Mouse (Mus musculus): ENCODE results near the gene Gm8897. TPM values are rescaled to one million over a fixed set of nuclear protein-coding genes. Genes with fewer than 3 reads are reported as not detected.

The Gm8897 gene
- not detected for polyA plus RNA-seq (2014; fragmentation: Illumina TruSeq; extraction: RNeasy Lipid Tissue Mini Kit (QIAGEN cat#74804); ENCODE audit: insufficient read depth, low read depth, low replicate concordance)

GRCm38 (mm10) chr5:11416118-11416517 is at the start of gene Gm8897:
Gene Gm8897, plus strand, starts transcription at chr5:11416418.

Other genes with a start within 250 kb of the Gm8897 start
- not detected for gene Gm5861, start 233.3 kb upstream of the Gm8897 start, polyA plus RNA-seq (2014; fragmentation: Illumina TruSeq; extraction: RNeasy Lipid Tissue Mini Kit (QIAGEN cat#74804); ENCODE audit: insufficient read depth, low read depth, low replicate concordance)
- gene Gm8890, start 160.4 kb upstream of the Gm8897 start, polyA plus RNA-seq (2014; fragmentation: Illumina TruSeq; extraction: RNeasy Lipid Tissue Mini Kit (QIAGEN cat#74804); ENCODE audit: insufficient read depth, low read depth, low replicate concordance), result not detected
- not detected for gene Speer1, start 74.9 kb upstream of the Gm8897 start, polyA plus RNA-seq (2014; fragmentation: Illumina TruSeq; extraction: RNeasy Lipid Tissue Mini Kit (QIAGEN cat#74804); ENCODE audit: insufficient read depth, low read depth, low replicate concordance)
- not detected for gene Gm8906, start 86.3 kb downstream of the Gm8897 start, polyA plus RNA-seq (2014; fragmentation: Illumina TruSeq; extraction: RNeasy Lipid Tissue Mini Kit (QIAGEN cat#74804); ENCODE audit: insufficient read depth, low read depth, low replicate concordance)
- gene Gm6460, start 178.5 kb downstream of the Gm8897 start, polyA plus RNA-seq (2014; fragmentation: Illumina TruSeq; extraction: RNeasy Lipid Tissue Mini Kit (QIAGEN cat#74804); ENCODE audit: insufficient read depth, low read depth, low replicate concordance), result not detected

Measured in lung, adult 10 weeks (tissue).